Mouse (Mus musculus) spleen, adult 2 months (tissue): ENCODE results near the gene Vmac.
A peak's percentile ranks its signal among the peaks of the same experiment; 100 is the strongest.

Experiments
- CTCF ChIP-seq: fragments of 200-500 bp; IDR thresholded peaks from 2 replicates; pipeline ENCODE4 v1.5.1; 2011; ENCODE audit warnings: mild to moderate bottlenecking, inconsistent platforms; ENCODE audit not compliant: insufficient read depth, insufficient read length, insufficient replicate concordance; ENCODE audit errors: extremely low read depth
- POLR2A ChIP-seq: fragments of 200-500 bp; IDR thresholded peaks from 2 replicates; pipeline ENCODE4 v1.6.1; 2011; ENCODE audit warnings: low read depth, low read length, inconsistent platforms

DNA sequence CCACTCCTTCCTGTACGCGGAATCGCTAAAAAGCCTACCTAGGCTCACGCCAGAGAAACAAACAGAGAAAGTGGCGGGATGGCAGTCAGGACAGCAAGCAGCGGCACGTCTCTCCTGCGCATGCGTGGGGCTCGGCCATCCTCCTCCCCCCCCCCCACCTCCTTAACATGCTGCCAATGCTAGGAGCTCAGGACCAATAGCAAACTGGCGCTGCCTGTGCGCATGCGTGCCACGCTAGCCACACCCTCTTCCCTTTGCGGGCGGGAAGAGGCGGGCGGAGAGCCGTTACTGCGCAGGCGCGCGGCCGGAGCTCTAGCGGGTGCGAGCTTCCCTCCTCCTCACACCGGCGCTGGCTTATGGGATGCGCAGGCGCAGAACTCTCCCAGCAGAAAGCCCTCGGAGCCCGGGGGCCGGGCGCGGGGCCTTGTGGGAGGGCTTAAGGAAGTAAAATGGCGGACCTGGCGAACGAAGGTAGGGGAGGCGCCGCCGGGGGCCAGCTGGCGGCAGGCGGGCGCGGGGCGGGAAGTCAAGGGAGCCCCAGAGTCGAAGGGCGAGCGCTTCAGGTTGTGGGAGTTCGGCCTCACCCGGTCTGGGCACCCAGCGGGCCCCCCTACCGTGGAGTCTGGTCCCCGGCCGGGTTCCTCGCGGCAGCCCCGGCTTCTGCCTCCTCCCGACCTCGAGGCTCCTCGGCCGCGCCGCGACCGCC lies 44.7 kb downstream of the Vmac start, which contains the start of gene Ranbp3:
- TF ChIP-seq POLR2A (peak; percentile 64), CTCF (no peak)
